Mouse (Mus musculus): ENCODE data around the gene Fyn. TPM values are rescaled to one million over a fixed set of nuclear protein-coding genes. Genes with fewer than 3 reads are reported as not detected.

The Fyn gene
- polyA plus RNA-seq, 1 experiment: 35.5 TPM

DNA sequence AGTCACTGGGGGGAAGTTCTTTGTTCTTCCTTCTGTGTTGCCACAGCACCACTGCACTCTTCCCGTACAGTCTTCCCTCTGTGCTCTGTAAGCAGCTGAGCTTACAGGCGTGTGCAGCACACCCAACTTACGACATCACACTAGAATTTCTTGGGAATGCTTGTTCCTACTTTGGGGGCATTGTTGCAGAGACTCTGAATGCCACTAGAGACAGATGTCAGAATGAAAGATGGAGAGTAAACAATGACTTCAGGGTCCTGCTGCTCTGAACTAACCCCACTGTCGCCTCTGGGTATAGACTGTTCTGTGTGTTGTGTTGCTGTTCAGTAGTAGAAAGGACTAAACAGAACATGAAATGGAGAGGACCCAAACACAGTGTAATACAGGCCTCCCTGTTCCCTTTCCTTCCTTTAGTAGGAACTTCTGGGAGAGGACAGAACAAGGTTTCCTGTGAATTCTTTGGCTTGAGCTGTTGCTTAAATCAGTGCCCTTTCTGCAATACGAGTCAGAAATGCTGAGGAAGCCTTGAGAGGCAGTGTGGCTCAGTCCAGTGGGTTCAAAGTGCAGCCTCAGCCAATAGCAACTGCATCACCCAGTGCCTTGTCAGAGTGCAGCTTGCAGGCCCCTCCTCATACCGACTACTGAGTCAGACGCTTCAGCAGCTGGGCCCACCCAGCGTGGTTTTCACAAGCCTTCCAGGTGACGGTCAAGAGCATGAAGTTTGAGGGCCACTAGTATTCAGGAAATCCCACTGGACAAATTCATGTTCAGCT is 121.9 kb downstream of the Fyn start:
- Histone ChIP-seq H3K4me1 (ENCODE audit: control insufficient read depth, insufficient read depth, low read length) (peaks cover 48% of the 10 kb centered on the region), H3K4me3 (ENCODE audit: insufficient read depth, low read length) (no peak overlapping the region), H3K27ac (ENCODE audit: insufficient read depth, low read depth, low read length) (0 out of 2 replicates have a peak overlapping the region, but pooled peaks have one; percentile 1)
- no peak for TF ChIP-seq POLR2A (IDR thresholded peaks at IDR 0.05; ENCODE audit: borderline replicate concordance, low read depth, low read length)
- TF ChIP-seq CTCF (IDR thresholded peaks at IDR 0.05; ENCODE audit: low read depth, low read length): no peak

DNA sequence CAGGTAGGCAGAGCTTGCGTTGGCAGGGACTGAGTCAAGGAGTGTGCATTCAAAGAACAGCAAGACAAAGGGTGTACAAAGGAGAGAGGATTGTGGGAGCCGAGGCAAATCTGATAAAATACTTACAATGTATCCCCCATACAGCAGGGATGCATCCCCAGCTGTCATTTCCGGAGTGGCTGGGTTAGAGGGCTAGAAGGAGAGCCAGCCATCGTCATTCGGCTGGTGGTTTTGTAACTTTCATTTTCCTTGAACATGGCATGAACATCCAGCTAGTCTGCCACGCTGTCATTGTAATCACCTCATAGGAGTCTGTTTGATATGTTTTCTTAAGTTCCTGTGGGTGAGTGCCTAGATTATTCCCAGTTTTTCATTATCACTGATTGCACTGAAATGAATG is 123.5 kb downstream of the Fyn start:
- no peak for TF ChIP-seq POLR2A (IDR thresholded peaks at IDR 0.05; ENCODE audit: borderline replicate concordance, low read depth, low read length)
- no peak for TF ChIP-seq CTCF (IDR thresholded peaks at IDR 0.05; ENCODE audit: low read depth, low read length)
- peaks cover 48% of the 10 kb centered on the region for H3K4me1 ChIP-seq (ENCODE audit: control insufficient read depth, insufficient read depth, low read length)
- H3K27ac ChIP-seq (ENCODE audit: insufficient read depth, low read depth, low read length): no peak overlapping the region
- no peak overlapping the region for H3K4me3 ChIP-seq (ENCODE audit: insufficient read depth, low read length)

DNA sequence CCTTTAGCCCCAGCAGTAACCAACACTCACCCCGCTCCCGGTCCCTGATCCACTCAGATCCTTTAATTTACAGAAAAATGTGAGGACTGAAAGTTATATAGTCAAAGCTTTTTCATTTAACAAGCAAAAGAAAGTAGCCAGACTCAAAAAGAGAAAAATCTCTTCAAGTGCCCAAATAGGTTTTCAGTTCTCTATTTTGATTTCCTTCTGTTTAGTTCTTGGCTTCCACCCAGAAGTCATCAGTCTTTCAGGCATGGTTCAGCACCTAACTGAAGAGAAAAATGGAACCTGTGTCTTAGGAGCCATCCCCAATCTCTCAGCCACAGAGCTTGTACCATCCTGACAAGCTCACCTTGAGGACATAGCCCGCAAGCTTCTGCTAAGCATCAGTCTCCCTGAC is 124.4 kb downstream of the Fyn start:
- peaks cover 48% of the 10 kb centered on the region for H3K4me1 ChIP-seq (ENCODE audit: control insufficient read depth, insufficient read depth, low read length)
- no peak overlapping the region for H3K4me3 ChIP-seq (ENCODE audit: insufficient read depth, low read length)
- TF ChIP-seq POLR2A (IDR thresholded peaks at IDR 0.05; ENCODE audit: borderline replicate concordance, low read depth, low read length) (no peak), CTCF (IDR thresholded peaks at IDR 0.05; ENCODE audit: low read depth, low read length) (no peak)
- peak overlapping the region; percentile 29; the same call in 1 of the 2 replicates for H3K27ac ChIP-seq (ENCODE audit: insufficient read depth, low read depth, low read length)

DNA sequence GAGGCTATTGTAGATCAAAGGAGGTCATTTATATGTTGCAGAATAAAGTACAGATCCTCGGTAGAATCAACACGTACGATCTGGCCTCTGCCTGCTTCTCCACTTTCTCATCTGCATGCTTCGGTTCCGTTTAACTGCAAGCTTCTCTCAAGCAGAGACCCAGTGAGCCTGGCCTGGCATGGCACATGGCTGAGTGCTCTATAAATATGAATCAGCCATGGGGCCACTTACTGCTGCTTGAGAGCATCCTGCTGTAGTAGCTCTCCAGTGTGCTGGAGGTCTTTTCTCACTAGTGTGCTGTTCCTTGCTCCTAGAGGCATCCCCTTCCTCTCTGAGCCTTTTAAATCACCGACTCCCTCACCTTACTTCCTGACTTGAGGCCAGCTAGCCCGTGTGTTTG is 130.0 kb downstream of the Fyn start:
- TF ChIP-seq CTCF (IDR thresholded peaks at IDR 0.05; ENCODE audit: low read depth, low read length) (no peak), POLR2A (IDR thresholded peaks at IDR 0.05; ENCODE audit: borderline replicate concordance, low read depth, low read length) (no peak)
- no peak overlapping the region for H3K4me3 ChIP-seq (ENCODE audit: insufficient read depth, low read length)
- H3K4me1 ChIP-seq (ENCODE audit: control insufficient read depth, insufficient read depth, low read length): peaks cover 16% of the 10 kb centered on the region
- no peak overlapping the region for H3K27ac ChIP-seq (ENCODE audit: insufficient read depth, low read depth, low read length)

DNA sequence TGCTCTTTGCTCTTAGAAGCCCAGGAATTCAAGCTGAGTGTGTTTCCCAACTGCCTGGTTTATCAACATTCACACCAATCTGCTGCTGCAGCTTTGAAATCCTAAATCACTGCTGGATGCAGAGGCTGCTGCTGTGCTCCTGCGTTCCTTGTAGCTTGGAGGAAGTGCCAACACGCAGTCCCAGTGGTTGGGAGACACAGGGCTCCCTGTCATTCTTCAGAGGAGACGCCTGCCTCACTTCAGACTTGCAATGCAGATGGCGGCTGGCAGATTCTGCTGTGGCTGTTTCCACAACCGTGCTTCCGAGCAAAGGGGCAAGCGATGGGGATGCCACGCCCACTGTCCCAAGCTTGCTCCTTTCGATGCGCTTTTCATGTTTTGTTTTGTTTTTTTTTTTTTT is 132.9 kb downstream of the Fyn start:
- H3K4me1 ChIP-seq (ENCODE audit: control insufficient read depth, insufficient read depth, low read length): peaks cover 8% of the 10 kb centered on the region
- no peak overlapping the region for H3K27ac ChIP-seq (ENCODE audit: insufficient read depth, low read depth, low read length)
- TF ChIP-seq POLR2A (IDR thresholded peaks at IDR 0.05; ENCODE audit: borderline replicate concordance, low read depth, low read length): no peak
- TF ChIP-seq CTCF (IDR thresholded peaks at IDR 0.05; ENCODE audit: low read depth, low read length): no peak
- H3K4me3 ChIP-seq (ENCODE audit: insufficient read depth, low read length): no peak overlapping the region

DNA sequence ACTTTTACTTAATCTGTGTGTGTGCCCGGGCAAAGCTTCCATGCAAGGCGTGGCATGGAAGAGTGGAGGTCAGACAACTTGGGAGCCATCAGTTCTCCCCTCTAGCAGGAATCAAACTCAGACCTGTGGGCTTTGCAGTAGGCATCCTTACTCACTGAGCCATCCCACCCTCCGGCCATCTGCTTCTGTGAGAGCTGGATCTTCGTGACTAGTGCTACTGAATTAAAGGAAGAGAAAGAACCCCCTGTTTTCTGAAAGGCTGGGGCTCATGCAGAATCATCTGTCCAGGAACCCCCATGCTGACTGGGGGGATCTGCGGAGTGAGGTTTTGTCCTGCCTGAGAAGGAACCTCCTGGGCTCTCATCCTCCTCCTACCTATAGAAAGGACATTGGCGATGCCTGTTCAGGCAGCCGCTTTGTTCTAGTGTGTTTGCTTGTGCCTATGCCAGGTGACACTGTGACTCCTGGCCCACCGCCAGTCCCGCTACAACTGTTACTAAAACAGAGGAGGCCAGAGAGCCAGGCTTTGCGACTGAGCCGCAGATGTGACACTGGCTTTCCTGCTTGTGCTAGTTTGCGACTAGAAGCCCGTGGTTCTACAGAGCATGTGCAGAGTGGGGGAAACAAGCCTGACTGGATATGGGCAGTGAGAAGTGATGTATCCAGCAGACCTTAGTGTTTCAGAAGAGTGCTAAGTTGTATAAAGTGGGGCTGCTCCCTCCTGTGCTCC is 133.5 kb downstream of the Fyn start:
- no peak overlapping the region for H3K27ac ChIP-seq (ENCODE audit: insufficient read depth, low read depth, low read length)
- TF ChIP-seq CTCF (IDR thresholded peaks at IDR 0.05; ENCODE audit: low read depth, low read length): no peak
- no peak for TF ChIP-seq POLR2A (IDR thresholded peaks at IDR 0.05; ENCODE audit: borderline replicate concordance, low read depth, low read length)
- H3K4me1 ChIP-seq (ENCODE audit: control insufficient read depth, insufficient read depth, low read length): peaks cover 8% of the 10 kb centered on the region
- H3K4me3 ChIP-seq (ENCODE audit: insufficient read depth, low read length): no peak overlapping the region

DNA sequence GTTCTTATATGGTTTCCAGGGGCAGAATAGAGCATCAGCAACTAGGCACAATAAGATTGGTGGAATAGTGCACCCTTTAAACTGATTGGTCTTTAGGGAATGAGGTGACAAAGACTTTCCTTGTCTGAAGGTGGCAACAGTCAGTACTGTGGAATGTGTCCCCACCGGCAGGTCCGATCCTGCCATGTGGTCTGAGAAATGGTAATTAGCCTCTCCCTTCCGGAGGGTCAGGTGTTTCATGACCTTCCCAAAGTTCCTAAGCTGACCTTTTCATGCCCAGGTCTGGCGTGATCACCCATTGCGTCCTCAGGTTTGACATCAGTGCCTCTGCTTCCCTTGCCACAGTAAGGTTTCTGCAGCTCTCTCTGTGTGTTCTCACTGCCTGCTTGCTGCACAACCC is 134.7 kb downstream of the Fyn start:
- no peak overlapping the region for H3K27ac ChIP-seq (ENCODE audit: insufficient read depth, low read depth, low read length)
- TF ChIP-seq CTCF (IDR thresholded peaks at IDR 0.05; ENCODE audit: low read depth, low read length): no peak
- no peak for TF ChIP-seq POLR2A (IDR thresholded peaks at IDR 0.05; ENCODE audit: borderline replicate concordance, low read depth, low read length)
- H3K4me1 ChIP-seq (ENCODE audit: control insufficient read depth, insufficient read depth, low read length): peaks cover 8% of the 10 kb centered on the region
- no peak overlapping the region for H3K4me3 ChIP-seq (ENCODE audit: insufficient read depth, low read length)

DNA sequence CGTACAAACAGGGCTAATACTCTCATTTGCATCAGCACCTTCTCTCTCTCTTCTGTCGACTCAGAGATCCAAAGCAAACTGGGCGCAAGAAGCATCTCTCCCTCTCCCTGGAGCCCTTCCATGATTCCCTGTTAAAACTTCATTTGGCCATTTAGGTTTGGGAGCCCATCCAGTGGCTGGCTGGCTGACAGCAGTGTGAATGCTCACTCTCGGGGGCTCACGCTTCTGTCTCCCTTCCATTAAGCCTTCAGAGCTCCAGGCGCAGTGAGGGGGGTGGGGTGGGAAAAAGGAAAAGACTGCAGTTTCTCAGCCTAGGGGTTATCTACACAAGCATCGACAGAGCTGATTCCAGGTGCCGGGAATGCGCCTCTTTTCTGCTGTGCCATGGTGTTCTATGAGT is 136.4 kb downstream of the Fyn start:
- H3K27ac ChIP-seq (ENCODE audit: insufficient read depth, low read depth, low read length): no peak overlapping the region
- no peaks in the 10 kb centered on the region; the same call in 1 of the 2 replicates for H3K4me1 ChIP-seq (ENCODE audit: control insufficient read depth, insufficient read depth, low read length)
- H3K4me3 ChIP-seq (ENCODE audit: insufficient read depth, low read length): no peak overlapping the region
- TF ChIP-seq POLR2A (IDR thresholded peaks at IDR 0.05; ENCODE audit: borderline replicate concordance, low read depth, low read length) (no peak), CTCF (IDR thresholded peaks at IDR 0.05; ENCODE audit: low read depth, low read length) (no peak)

DNA sequence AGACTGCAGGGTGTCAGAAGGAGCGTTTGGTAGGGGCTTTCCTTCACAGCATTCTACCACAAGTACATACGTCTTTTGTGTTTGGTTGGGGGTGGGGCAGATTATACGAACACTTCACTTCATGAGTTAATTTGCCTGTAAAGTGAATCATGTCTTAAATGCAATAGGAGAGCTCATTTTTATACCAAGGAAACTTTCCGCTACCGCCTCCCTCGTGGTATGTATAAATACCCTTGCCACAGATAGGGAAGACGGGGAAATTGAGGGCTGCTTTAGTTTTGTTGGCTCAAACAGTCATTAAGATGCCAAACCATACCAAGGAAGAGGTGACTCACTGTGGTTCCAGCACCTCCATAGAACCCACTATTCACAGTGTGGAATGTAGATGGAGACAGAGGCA is 137.0 kb downstream of the Fyn start:
- TF ChIP-seq CTCF (IDR thresholded peaks at IDR 0.05; ENCODE audit: low read depth, low read length) (no peak), POLR2A (IDR thresholded peaks at IDR 0.05; ENCODE audit: borderline replicate concordance, low read depth, low read length) (no peak)
- Histone ChIP-seq H3K4me1 (ENCODE audit: control insufficient read depth, insufficient read depth, low read length) (no peaks in the 10 kb centered on the region; the same call in 1 of the 2 replicates), H3K27ac (ENCODE audit: insufficient read depth, low read depth, low read length) (no peak overlapping the region), H3K4me3 (ENCODE audit: insufficient read depth, low read length) (no peak overlapping the region)

DNA sequence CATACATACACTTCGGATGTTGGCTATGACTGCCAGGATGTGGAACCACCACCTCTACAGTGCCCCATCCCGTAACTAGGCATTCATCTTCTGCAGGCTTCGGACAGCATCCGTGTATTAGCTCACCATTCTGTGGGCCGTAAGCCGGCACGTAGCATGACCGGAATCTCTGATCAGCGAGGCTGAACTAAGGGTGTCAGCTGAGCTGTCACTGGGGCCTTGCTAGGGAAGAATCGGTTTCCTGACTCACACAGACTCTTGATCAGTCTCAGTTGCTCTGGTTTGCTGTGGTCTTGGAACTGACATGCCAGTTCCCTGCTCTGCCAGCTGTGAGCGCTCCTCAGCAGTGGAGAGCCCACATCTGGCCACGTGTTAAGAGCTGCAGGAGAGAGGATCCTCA is 137.7 kb downstream of the Fyn start:
- Histone ChIP-seq H3K4me1 (ENCODE audit: control insufficient read depth, insufficient read depth, low read length) (no peaks in the 10 kb centered on the region; the same call in 1 of the 2 replicates), H3K4me3 (ENCODE audit: insufficient read depth, low read length) (no peak overlapping the region), H3K27ac (ENCODE audit: insufficient read depth, low read depth, low read length) (no peak overlapping the region)
- TF ChIP-seq CTCF (IDR thresholded peaks at IDR 0.05; ENCODE audit: low read depth, low read length) (no peak), POLR2A (IDR thresholded peaks at IDR 0.05; ENCODE audit: borderline replicate concordance, low read depth, low read length) (no peak)

Measured in bone marrow macrophage, adult 2 months (primary cell).